Mouse (Mus musculus): Measurements from ENCODE around the gene Dab2.

DNA sequence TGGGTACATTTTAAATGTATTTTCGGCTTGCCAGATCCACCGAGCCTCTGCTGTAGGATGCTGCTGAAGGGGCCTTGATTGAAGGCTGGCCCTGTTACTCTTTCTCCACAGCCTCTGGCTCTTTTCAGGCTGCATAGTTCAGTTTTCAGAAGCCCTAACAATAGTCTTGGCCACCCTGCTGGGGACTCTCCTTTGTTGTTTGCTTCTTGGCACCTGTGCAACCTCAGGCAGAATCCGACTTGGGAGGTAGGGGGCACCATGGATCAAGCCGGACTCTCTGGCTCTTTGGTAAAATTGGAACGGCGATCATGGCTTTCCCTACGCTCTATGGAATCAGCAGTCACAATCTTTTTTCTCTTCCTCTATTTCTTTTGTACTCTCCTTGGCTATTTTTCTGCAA lies 132.2 kb downstream of the Dab2 start:
- no peak for TF ChIP-seq TAL1 (IDR thresholded peaks at IDR 0.05; ENCODE audit: low read length)
- no peak for TF ChIP-seq GATA1 (IDR thresholded peaks at IDR 0.05; ENCODE audit: low read length)

Measured in erythroblast, embryonic 14.5 days (primary cell).